Mouse (Mus musculus) naive thymus-derived CD4-positive, alpha-beta T cell, adult 2 months (primary cell): ENCODE measurements around the gene Ubc.
"Not testable (repeated sequence)": the region's sequence is repeated elsewhere in the genome, so short reads cannot be mapped to it uniquely, and the experiment has no call there.

Source experiments
- DNase-seq: peaks from one replicate; pipeline ENCODE4 v3.0.0-alpha.2; 2011; ENCODE audit warnings: low read depth

Gene Ubc

GRCm38 (mm10) chr5:125389579-125390441, at the start of gene Ubc:
Gene Ubc, minus strand, starts transcription at chr5:125390202.
- DNase-seq = peak; percentile 97

- DNase-seq = not testable (repeated sequence)
These were observed 44.3 kb upstream of the Ubc start for GRCm38 (mm10) chr5:125434347-125434746.

GRCm38 (mm10) chr5:125433793-125434337, 43.9 kb upstream of the Ubc start, which contains the start of gene Dhx37:
Gene Dhx37, minus strand, starts transcription at chr5:125434121.
- DNase-seq = peak; percentile 97

GRCm38 (mm10) chr5:125432324-125432723, 42.3 kb upstream of the Ubc start:
- not testable (repeated sequence) for DNase-seq

- DNase-seq = no peak
These were observed 36.3 kb upstream of the Ubc start for GRCm38 (mm10) chr5:125426343-125426742.

- no peak for DNase-seq
These were observed 35.8 kb upstream of the Ubc start for GRCm38 (mm10) chr5:125425698-125426276.

- no peak for DNase-seq
These were observed 29.1 kb upstream of the Ubc start for GRCm38 (mm10) chr5:125419124-125419523.

GRCm38 (mm10) chr5:125418636-125419035, 28.6 kb upstream of the Ubc start:
- DNase-seq = no peak

- no peak for DNase-seq
These were observed 26.2 kb upstream of the Ubc start for GRCm38 (mm10) chr5:125416183-125416582.

GRCm38 (mm10) chr5:125413763-125414162, 23.8 kb upstream of the Ubc start:
- DNase-seq = no peak

- not testable (repeated sequence) for DNase-seq
These were observed 22.5 kb upstream of the Ubc start for GRCm38 (mm10) chr5:125412536-125412935.

- peak; percentile 86 for DNase-seq
These were observed 22.0 kb upstream of the Ubc start for GRCm38 (mm10) chr5:125411972-125412530.

GRCm38 (mm10) chr5:125409348-125410090, 19.5 kb upstream of the Ubc start:
- DNase-seq = no peak

- DNase-seq = peak; percentile 81
These were observed 18.8 kb upstream of the Ubc start for GRCm38 (mm10) chr5:125408842-125409241.

GRCm38 (mm10) chr5:125407910-125408575, 18.0 kb upstream of the Ubc start:
- DNase-seq = no peak

GRCm38 (mm10) chr5:125407020-125407830, 17.2 kb upstream of the Ubc start:
- DNase-seq = peak; percentile 39

GRCm38 (mm10) chr5:125406322-125407016, 16.5 kb upstream of the Ubc start:
- peak; percentile 79 for DNase-seq

- peak; percentile 95 for DNase-seq
These were observed 15.7 kb upstream of the Ubc start for GRCm38 (mm10) chr5:125405546-125406248.

- DNase-seq = no peak
These were observed 15.0 kb upstream of the Ubc start for GRCm38 (mm10) chr5:125404903-125405545.
